Mouse (Mus musculus) thymus, postnatal 4 days (tissue): ENCODE measurements around the gene Tas2r120.
"Not testable (repeated sequence)": the region's sequence is repeated elsewhere in the genome, so short reads cannot be mapped to it uniquely, and the experiment has no call there.

Experiments used
- DNase-seq: peaks from one replicate; pipeline ENCODE4 v3.0.0; 2021

Tas2r120 gene

GRCm38 (mm10) chr6:132656653-132657052, at the start of gene Tas2r120:
Gene Tas2r120, plus strand, starts transcription at chr6:132656953.
- no peak for DNase-seq

DNA sequence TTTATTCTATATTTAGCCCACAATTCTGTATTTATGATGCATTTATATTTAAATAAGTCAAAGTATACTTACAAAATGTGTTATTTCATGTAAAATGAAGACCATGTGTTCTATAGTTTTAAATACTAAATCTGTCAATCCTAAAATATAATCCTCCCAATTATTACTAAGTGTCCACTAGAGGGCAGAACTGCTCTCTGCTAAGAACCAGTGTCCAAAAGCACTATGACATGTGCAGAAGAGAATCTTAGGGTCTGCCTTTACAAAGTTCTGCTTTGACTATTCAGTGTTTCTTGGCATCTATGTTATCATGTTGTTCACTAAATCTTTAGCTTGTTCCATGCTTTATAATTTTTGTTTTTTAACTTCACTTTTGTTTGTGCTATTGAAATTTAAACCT, 7.4 kb upstream of the Tas2r120 start:
- no peak for DNase-seq

DNA sequence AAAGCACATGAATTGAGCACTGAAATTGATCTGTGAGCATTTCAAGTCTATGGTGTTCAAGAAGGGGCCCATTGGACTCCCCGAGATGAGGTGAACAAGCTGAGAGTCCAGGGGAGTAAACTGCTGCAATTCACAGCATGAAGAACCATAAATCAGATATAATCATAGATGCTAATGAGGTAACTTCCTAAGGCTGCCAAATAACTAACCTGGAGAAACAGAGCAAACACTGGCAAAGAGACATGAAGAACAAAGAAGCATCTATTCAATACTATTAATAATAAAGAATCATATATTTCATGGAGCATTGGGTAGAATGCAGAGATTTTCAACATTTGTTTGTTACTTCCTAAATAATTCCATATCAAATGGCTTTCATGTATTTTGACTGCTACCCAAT, 5.3 kb upstream of the Tas2r120 start, which contains the start of gene A630073D07Rik:
Gene A630073D07Rik, minus strand, starts transcription at position 101 of the 400 bp plus-strand sequence.
- no peak for DNase-seq

DNA sequence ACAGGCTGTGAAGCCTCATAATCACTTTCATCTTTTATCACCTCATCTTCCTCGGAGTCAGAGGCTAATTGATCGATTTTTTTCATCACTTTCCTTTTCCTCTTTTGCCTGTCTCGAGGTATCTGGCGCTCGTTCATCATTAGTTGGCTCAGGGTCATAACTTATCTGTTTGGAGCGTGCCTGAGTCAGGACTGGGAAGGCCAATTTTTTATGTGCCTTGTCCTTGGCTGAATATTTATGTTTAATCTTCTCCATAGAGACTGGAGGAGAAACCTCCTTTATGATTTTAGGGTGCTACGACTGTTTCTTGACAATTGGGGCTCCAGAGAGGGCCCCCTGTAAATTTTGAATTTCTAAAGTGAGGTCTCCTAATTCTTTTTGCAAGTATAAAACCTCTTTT, 34.8 kb downstream of the Tas2r120 start:
- not testable (repeated sequence) for DNase-seq

GRCm38 (mm10) chr6:132700907-132701306, 44.2 kb downstream of the Tas2r120 start, which contains the start of gene Tas2r121:
Gene Tas2r121, minus strand, starts transcription at chr6:132701007.
- no peak for DNase-seq
